21 mouse cellular contexts compared by ENCODE assay signal in genomic region chr4:24942728-24943424, GRCm38 (mm10). TPM values are rescaled to one million over a fixed set of nuclear protein-coding genes. Genes with fewer than 3 reads are reported as not detected.
DNase-seq lines count a peak whose midpoint lies in the region; ATAC-seq lines count a peak whose summit lies in the region.
"Had no signal": no experiment of that assay in that cellular context is flagged by ENCODE, and none has a peak within 500 bp of the region (broad histone marks: within the 10 kb centered on the region; RNA-seq: fewer than 3 reads in every experiment).

No protein-coding gene starts in this region.

- no peak for DNase-seq in forebrain, embryonic 10.5 days (ENCODE audit: extremely low spot score, low spot score)
- DNase-seq in midbrain, embryonic 14.5 days: peak; percentile 25
- peak; percentile 6 for DNase-seq in right cerebral cortex, postnatal 4 days
- DNase-seq: adrenal gland, postnatal 14 days; cerebellum, adult 2 months; gastrocnemius, postnatal 14 days; heart, adult 2 months; lung, adult 18-20 months; lung, postnatal 36 days; thymus, adult 18-20 months had no signal

- no peaks in the 10 kb centered on the region; the same call in 1 of the 2 replicates for H3K4me1 ChIP-seq in forebrain, embryonic 15.5 days
- H3K4me1 ChIP-seq in forebrain, embryonic 10.5 days: peaks cover 5% of the 10 kb centered on the region; the same call in 1 of the 2 replicates
- H3K4me1 ChIP-seq in midbrain, embryonic 14.5 days (ENCODE audit: control insufficient read depth, insufficient read depth, low read length): no peaks in the 10 kb centered on the region
- no peaks in the 10 kb centered on the region; the same call in 1 of the 2 replicates for H3K4me1 ChIP-seq in midbrain, embryonic 13.5 days (replicated peaks)
- no peaks in the 10 kb centered on the region for H3K4me1 ChIP-seq in kidney, embryonic 15.5 days
- H3K4me1 ChIP-seq: embryonic facial prominence, embryonic 13.5 days; forebrain, embryonic 12.5 days; heart, embryonic 15.5 days; hindbrain, embryonic 10.5 days; intestine, embryonic 15.5 days had no signal

- WGBS in forebrain, embryonic 15.5 days: 37% methylated on average over 6 of the region's 6 CpGs
- 49% methylated on average over 6 of the region's 6 CpGs for whole genome bisulfite sequencing in forebrain, embryonic 10.5 days
- 33% methylated on average over 6 of the region's 6 CpGs for WGBS in midbrain, embryonic 14.5 days
- 34% methylated on average over 6 of the region's 6 CpGs for WGBS in midbrain, embryonic 13.5 days
- 70% methylated on average over 6 of the region's 6 CpGs for WGBS in kidney, embryonic 15.5 days

- ATAC-seq in forebrain, embryonic 15.5 days (replicated peaks): no peak
- no peak for ATAC-seq in midbrain, embryonic 14.5 days (ENCODE audit: low FRiP score, low TSS enrichment)
- no peak for ATAC-seq in midbrain, embryonic 13.5 days
- ATAC-seq in inflammation-experienced regulatory T-cells, adult 6 months: peak; percentile 82
- no peak for ATAC-seq in kidney, embryonic 15.5 days (replicated peaks; ENCODE audit: low FRiP score)
- no peak for ATAC-seq in erythroblast, adult 5-6 weeks (replicated peaks; ENCODE audit: low FRiP score, poor library complexity, severe bottlenecking)
- ATAC-seq: intestine, embryonic 15.5 days had no signal

- H3K36me3 ChIP-seq in forebrain, embryonic 15.5 days: no peaks in the 10 kb centered on the region
- H3K36me3 ChIP-seq in forebrain, embryonic 10.5 days (replicated peaks): no peaks in the 10 kb centered on the region
- H3K36me3 ChIP-seq in midbrain, embryonic 14.5 days (ENCODE audit: control insufficient read depth, insufficient read depth, low read length): no peaks in the 10 kb centered on the region
- H3K36me3 ChIP-seq in midbrain, embryonic 13.5 days: no peaks in the 10 kb centered on the region
- no peaks in the 10 kb centered on the region for H3K36me3 ChIP-seq in kidney, embryonic 15.5 days
- H3K36me3 ChIP-seq: embryonic facial prominence, embryonic 13.5 days; forebrain, embryonic 12.5 days; heart, embryonic 15.5 days; hindbrain, embryonic 10.5 days; intestine, embryonic 15.5 days; midbrain, embryonic 10.5 days had no signal

- H3K4me2 ChIP-seq in forebrain, embryonic 15.5 days (replicated peaks): no peak overlapping the region
- no peak overlapping the region for H3K4me2 ChIP-seq in midbrain, embryonic 14.5 days (ENCODE audit: low read length)
- H3K4me2 ChIP-seq in midbrain, embryonic 13.5 days (replicated peaks): no peak overlapping the region
- no peak overlapping the region for H3K4me2 ChIP-seq in kidney, embryonic 15.5 days
- H3K4me2 ChIP-seq: embryonic facial prominence, embryonic 13.5 days; forebrain, embryonic 12.5 days; heart, embryonic 15.5 days; intestine, embryonic 15.5 days had no signal

- H3K9ac ChIP-seq in forebrain, embryonic 15.5 days (replicated peaks): 0 out of 2 replicates have a peak overlapping the region, but pooled peaks have one; percentile 5
- no peak overlapping the region for H3K9ac ChIP-seq in midbrain, embryonic 14.5 days (replicated peaks; ENCODE audit: low read length)
- no peak overlapping the region for H3K9ac ChIP-seq in midbrain, embryonic 13.5 days (replicated peaks)
- no peak overlapping the region for H3K9ac ChIP-seq in kidney, embryonic 15.5 days
- H3K9ac ChIP-seq: embryonic facial prominence, embryonic 13.5 days; forebrain, embryonic 12.5 days; heart, embryonic 15.5 days; intestine, embryonic 15.5 days had no signal

- H3K27me3 ChIP-seq in forebrain, embryonic 15.5 days: no peaks in the 10 kb centered on the region
- no peaks in the 10 kb centered on the region for H3K27me3 ChIP-seq in forebrain, embryonic 10.5 days (ENCODE audit: poor library complexity, severe bottlenecking)
- no peaks in the 10 kb centered on the region for H3K27me3 ChIP-seq in midbrain, embryonic 14.5 days (ENCODE audit: control insufficient read depth, insufficient read depth, low read length)
- no peaks in the 10 kb centered on the region for H3K27me3 ChIP-seq in midbrain, embryonic 13.5 days
- H3K27me3 ChIP-seq in kidney, embryonic 15.5 days: no peaks in the 10 kb centered on the region
- H3K27me3 ChIP-seq: embryonic facial prominence, embryonic 13.5 days; forebrain, embryonic 12.5 days; heart, embryonic 15.5 days; intestine, embryonic 15.5 days had no signal

- no peak overlapping the region for H3K4me3 ChIP-seq in forebrain, embryonic 15.5 days
- no peak overlapping the region for H3K4me3 ChIP-seq in forebrain, embryonic 10.5 days
- no peak overlapping the region for H3K4me3 ChIP-seq in midbrain, embryonic 14.5 days (replicated peaks; ENCODE audit: low read depth, low read length)
- H3K4me3 ChIP-seq in midbrain, embryonic 13.5 days (replicated peaks): no peak overlapping the region
- no peak overlapping the region for H3K4me3 ChIP-seq in kidney, embryonic 15.5 days (replicated peaks)
- H3K4me3 ChIP-seq: embryonic facial prominence, embryonic 13.5 days; forebrain, embryonic 12.5 days; heart, adult 2 months; heart, embryonic 15.5 days; hindbrain, embryonic 10.5 days; intestine, embryonic 15.5 days; midbrain, embryonic 10.5 days had no signal

- no peaks in the 10 kb centered on the region for H3K9me3 ChIP-seq in forebrain, embryonic 15.5 days
- H3K9me3 ChIP-seq in forebrain, embryonic 10.5 days: no peaks in the 10 kb centered on the region
- H3K9me3 ChIP-seq in midbrain, embryonic 14.5 days (ENCODE audit: control insufficient read depth, low read length): no peaks in the 10 kb centered on the region
- H3K9me3 ChIP-seq in midbrain, embryonic 13.5 days: no peaks in the 10 kb centered on the region
- H3K9me3 ChIP-seq in kidney, embryonic 15.5 days (replicated peaks): no peaks in the 10 kb centered on the region
- H3K9me3 ChIP-seq: embryonic facial prominence, embryonic 13.5 days; forebrain, embryonic 12.5 days; heart, embryonic 15.5 days; hindbrain, embryonic 10.5 days; intestine, embryonic 15.5 days; midbrain, embryonic 10.5 days had no signal

- H3K27ac ChIP-seq in forebrain, embryonic 15.5 days (replicated peaks): no peak overlapping the region; the same call in 1 of the 2 replicates
- no peak overlapping the region for H3K27ac ChIP-seq in forebrain, embryonic 10.5 days
- H3K27ac ChIP-seq in midbrain, embryonic 14.5 days (replicated peaks; ENCODE audit: low read depth, low read length): no peak overlapping the region
- H3K27ac ChIP-seq in midbrain, embryonic 13.5 days: no peak overlapping the region
- H3K27ac ChIP-seq in kidney, embryonic 15.5 days: no peak overlapping the region
- H3K27ac ChIP-seq: embryonic facial prominence, embryonic 13.5 days; forebrain, embryonic 12.5 days; heart, adult 2 months; heart, embryonic 15.5 days; hindbrain, embryonic 10.5 days; intestine, embryonic 15.5 days; midbrain, embryonic 10.5 days had no signal

RNA-seq across cellular contexts. Expression of gene Gpr63, which starts 23.3 kb away (rescaled TPM):
- 2.2 and 3.6 TPM in 2 replicates for polyA plus RNA-seq in forebrain, embryonic 15.5 days (2015; fragmentation: Nextera tagmentation; extraction: Ambion mirVana)
- polyA plus RNA-seq in forebrain, embryonic 10.5 days (2016; fragmentation: Nextera tagmentation; extraction: Ambion mirVana): 1.7 and 2.2 TPM in 2 replicates
- polyA plus RNA-seq in midbrain, embryonic 14.5 days (2014; fragmentation: Nextera tagmentation; extraction: Ambion mirVana): 2.3 and 2.5 TPM in 2 replicates
- 1.2 and 1.6 TPM in 2 replicates for polyA plus RNA-seq in midbrain, embryonic 13.5 days (2015; fragmentation: Nextera tagmentation; extraction: Ambion mirVana)
- polyA plus RNA-seq in inflammation-experienced regulatory T-cells, adult 6 months (2017; shearing (Covaris generic)): under 1 TPM in 1 of 3 experiments, not detected in 2; 0.13 TPM
- polyA plus RNA-seq in kidney, embryonic 15.5 days (2015; fragmentation: Nextera tagmentation; extraction: Ambion mirVana): 1.0 and 1.5 TPM in 2 replicates
- not detected in 2 replicates for total RNA-seq in erythroblast, adult 5-6 weeks (2015; ENCODE audit: low replicate concordance)
- not detected in 2 replicates for total RNA-seq in erythroblast, adult 5-6 weeks (2017; ENCODE audit: low replicate concordance)

RNA-seq across cellular contexts. Expression of gene Ndufaf4, which starts 45.0 kb away (rescaled TPM):
- polyA plus RNA-seq in forebrain, embryonic 15.5 days (2015; fragmentation: Nextera tagmentation; extraction: Ambion mirVana): 52.8 and 55.3 TPM in 2 replicates
- polyA plus RNA-seq in forebrain, embryonic 10.5 days (2016; fragmentation: Nextera tagmentation; extraction: Ambion mirVana): 64.7 and 65.2 TPM in 2 replicates
- 68.6 and 68.8 TPM in 2 replicates for polyA plus RNA-seq in midbrain, embryonic 14.5 days (2014; fragmentation: Nextera tagmentation; extraction: Ambion mirVana)
- polyA plus RNA-seq in midbrain, embryonic 13.5 days (2015; fragmentation: Nextera tagmentation; extraction: Ambion mirVana): 57.7 and 58.0 TPM in 2 replicates
- 10 to 100 TPM; 25.0 to 33.1 (median 31.6) TPM for polyA plus RNA-seq in inflammation-experienced regulatory T-cells, adult 6 months (2017; shearing (Covaris generic))
- 52.2 and 52.3 TPM in 2 replicates for polyA plus RNA-seq in kidney, embryonic 15.5 days (2015; fragmentation: Nextera tagmentation; extraction: Ambion mirVana)
- total RNA-seq in erythroblast, adult 5-6 weeks (2015; ENCODE audit: low replicate concordance): 5.2 and 6.9 TPM in 2 replicates
- total RNA-seq in erythroblast, adult 5-6 weeks (2017; ENCODE audit: low replicate concordance): 2.6 and 5.0 TPM in 2 replicates
